Mouse (Mus musculus): ENCODE data around the gene Arg2.
A peak's percentile ranks its signal among the peaks of the same experiment; 100 is the strongest.

Arg2 gene

DNA sequence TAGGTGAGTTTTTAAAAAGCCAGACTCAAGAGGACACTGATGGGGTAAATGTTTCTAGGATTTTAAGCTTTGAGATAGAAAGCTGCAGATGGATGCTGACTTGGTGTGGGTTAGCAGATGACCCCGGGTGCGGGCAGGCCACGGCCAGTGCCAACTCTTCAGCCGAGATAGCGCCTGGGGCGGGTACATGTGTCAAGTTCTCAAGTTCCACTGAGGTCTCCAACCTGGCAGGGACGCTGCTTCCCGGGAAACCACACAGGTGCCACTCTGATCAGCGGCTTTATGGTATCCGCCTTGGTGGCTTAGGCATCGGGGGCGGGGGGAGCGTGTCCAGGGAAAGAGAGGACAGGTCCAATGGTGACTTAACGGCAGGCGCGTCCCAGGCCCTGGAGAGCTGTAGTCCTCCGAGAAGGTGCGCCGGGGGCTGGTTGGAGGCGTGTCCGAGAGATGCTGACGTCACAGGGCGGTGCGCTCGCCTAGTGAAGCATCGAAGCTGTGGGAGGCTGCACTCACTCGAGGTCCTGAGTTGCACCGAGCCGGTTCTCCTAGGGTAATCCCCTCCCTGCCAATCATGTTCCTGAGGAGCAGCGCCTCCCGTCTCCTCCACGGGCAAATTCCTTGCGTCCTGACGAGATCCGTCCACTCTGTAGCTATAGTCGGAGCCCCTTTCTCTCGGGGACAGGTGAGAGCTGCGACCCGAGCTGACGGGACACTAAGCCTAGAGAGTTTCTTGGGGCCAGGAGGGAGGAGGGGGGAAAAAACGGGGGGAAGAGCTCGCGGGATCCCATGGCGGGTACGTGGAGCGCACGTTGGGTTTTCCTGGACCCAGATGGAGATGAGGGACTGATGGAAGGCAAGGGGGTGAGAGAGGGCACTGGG lies at the start of gene Arg2:
Arg2 (plus strand) TSS at position 479 of the 879 bp plus-strand sequence.
- DNase-seq (ENCODE audit: inconsistent ontology term): peak; percentile 63

DNA sequence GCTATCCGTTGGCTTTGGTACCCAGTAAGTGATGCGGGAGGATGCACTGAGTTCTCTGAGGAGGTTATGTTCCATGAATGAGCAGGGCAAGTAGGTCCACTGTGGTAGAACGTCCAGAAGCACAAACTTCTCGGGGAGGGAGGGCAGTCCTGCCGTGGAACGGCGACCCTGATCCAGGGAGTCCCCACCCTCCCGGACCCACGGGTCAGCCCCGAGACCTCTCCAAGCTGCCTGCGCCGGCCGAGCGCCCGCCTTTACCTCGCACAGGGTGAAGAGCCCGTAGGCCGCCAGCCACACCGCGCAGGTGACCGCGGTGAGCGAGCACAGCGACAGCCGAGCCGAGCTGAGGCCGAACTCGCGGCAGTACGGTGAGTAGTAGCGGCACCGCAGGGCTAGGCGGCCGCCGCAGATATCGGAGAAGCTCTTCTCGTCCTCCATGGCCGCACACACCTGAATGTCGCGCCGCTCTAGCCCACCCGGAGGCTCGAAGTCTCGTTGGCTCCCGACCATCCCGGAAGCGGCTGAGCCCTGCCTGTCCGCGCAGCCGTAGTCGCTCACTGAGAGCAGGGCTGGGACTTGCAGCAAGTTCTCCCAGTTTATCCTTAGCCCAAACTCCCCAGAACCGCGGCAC lies 41.3 kb upstream of the Arg2 start, which contains the start of gene Pigh:
Pigh (minus strand) TSS at position 470 of the 631 bp plus-strand sequence.
- peak; percentile 84 for DNase-seq (ENCODE audit: inconsistent ontology term)

DNA sequence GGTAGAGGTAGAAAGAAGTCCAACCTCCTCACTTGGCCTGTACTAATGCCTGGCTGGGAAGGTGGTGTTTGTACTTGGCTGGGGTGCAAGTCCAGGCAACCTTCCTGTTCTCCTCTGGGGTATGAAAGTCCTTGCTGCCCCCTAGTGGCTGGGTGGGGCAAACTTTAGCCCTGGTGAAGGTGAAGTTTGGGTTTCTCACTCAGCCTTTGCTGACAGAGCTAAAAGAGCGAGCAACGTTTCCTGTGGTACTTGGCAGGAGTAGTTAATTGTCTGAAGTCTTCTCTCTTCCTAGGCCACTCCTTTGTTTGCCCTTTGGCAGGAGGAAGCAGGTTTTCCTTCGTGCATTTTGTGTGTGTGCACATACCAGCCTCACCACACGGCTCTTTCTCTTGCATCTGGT lies 38.0 kb upstream of the Arg2 start:
- DNase-seq (ENCODE audit: inconsistent ontology term): peak; percentile 38

DNA sequence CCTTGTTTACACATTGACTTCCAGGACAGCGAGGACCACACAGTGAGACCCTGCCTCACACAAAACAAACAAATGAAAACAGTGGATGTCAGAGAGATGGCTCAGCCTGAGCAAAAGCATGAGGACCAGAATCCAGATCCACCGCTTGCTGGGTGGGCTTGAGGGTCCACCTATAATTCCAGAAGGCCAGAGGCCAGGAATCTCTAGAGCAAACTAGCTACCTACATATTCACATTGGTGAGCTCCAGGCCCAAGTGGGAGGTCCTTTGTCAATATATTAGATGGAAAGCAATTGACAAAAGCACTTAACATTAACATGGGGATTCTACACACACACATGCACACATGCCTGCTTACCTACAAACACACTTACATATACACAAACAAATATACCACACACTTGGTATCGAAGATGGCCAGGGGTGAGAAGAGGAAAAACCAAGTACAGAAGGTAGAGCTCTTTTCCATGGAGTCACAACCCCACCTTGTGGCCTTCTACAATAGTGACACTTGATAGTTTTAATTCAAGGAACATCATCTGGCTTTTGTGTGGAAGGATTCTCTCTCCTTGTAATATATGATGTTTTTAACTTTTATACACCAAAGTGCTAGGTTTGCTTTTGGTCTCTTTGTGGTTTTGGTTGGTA lies 33.3 kb upstream of the Arg2 start:
- peak; percentile 22 for DNase-seq (ENCODE audit: inconsistent ontology term)

DNA sequence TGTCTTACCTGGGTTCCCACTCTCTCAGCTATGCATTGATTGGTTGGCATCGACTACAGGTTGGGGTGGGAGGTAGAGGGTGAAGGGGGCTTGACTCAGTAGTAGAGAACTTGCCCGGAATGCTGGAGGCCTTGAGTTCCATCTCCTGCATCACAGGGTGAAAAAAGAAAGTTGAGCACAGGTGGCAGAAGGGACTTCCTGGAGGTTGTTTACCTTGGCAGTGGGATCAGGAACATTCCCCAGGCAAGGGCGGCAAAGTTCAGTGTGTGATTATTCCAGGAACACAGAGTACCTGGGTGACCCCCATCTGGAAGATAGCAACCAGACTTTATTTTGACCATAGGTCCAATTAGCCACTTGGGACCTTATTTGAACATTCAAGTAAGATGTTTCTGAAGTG lies 26.8 kb upstream of the Arg2 start:
- DNase-seq (ENCODE audit: inconsistent ontology term): no peak

DNA sequence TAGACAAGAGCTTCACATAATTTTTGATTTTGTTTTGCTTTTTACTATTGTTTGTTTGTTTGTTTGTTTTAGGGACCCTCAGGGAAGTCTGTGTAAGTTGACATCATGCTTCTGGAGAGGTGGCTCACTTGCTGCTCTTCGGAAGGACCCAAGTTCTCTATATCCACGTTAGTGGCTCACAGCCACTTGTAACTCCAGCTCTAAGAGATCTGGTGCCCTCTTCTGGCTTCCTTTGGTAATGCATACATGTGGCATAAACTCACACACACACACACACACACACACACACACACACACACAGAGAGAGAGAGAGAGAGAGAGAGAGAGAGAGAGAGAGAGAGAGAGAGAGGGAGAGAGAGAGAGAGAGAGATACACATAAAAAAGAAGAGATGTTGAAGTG lies 26.0 kb upstream of the Arg2 start:
- no peak for DNase-seq (ENCODE audit: inconsistent ontology term)

DNA sequence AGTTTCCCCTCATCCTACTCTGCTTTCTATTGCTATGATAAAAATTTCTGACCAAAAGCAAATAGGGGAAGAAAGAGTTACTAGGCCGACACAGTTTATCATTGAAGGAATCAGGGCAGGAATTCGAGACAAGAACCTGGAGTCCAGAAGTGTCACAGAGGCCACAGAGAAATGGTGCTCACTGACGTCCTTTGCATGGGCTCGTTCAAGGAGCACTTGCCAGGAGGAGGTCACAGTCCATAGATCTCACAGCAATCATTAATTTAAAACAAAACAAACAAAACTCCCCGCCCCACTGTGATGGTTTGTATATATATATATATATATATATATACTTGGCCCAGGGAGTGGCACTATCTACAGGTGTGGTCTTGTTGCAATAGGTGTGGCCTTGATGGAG lies 25.3 kb upstream of the Arg2 start:
- no peak for DNase-seq (ENCODE audit: inconsistent ontology term)

DNA sequence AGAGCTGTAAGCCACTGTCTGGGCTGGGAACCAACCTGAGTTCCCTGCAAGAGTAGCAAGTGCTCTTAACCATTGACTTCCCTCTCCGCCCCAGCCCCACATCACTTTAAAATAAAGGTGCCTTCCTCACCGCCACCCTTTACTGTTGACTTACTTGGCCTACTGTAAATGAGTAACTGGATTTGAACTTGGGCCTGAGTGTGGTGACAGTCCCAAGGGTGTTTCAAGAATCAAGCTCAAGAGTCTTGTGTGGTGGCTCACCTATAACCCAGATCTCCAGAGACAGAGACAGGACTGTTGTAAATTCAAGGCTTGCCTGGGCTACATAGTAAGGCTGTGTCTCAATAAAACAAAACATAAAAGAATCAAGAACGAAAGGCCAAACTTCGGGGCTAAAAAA lies 11.6 kb upstream of the Arg2 start:
- DNase-seq (ENCODE audit: inconsistent ontology term): no peak

DNA sequence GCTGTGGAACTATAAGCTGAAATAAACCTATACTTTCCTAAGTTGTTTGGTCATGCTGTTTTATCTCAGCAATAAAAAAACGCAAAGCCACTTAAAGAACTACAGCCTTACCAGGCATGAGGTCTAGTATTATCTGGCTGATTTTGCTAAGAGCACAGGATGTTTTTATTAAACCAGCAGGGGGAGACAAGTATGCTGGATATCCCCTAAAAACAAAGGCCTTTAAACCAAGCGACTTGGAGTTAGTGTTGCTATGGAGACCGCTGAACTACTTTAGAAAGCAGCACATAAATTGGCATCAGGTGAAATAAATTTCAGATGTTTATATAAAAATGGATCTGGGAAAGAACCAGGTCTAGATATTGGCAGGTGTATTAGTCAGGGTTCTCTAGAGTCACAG lies 7.8 kb upstream of the Arg2 start:
- DNase-seq (ENCODE audit: inconsistent ontology term): no peak

DNA sequence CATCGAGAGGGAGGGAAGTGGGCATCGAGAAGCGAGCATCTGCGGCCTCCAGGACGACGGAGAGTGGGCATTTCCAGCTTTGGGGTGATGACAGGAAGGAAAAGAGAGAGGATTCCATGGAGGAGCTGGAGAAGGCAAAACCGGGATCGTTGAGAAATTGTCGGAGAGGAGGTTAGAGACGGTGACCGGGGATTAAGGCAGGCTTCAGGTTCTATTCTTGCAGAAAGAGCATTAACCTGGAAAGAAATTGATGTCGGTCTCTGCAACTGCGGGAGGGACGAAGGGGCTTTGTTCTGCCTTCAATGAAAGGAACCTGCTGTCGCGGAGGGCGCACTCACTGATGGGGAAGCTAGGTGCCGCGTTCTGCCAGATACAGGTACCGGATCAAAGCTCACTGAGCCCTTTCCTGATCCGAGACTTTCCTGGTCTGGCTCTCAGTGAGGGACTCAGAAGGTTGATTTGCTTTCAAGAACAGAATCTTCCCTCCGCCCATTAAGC lies 650 bp downstream of the Arg2 start:
- DNase-seq (ENCODE audit: inconsistent ontology term): no peak

DNA sequence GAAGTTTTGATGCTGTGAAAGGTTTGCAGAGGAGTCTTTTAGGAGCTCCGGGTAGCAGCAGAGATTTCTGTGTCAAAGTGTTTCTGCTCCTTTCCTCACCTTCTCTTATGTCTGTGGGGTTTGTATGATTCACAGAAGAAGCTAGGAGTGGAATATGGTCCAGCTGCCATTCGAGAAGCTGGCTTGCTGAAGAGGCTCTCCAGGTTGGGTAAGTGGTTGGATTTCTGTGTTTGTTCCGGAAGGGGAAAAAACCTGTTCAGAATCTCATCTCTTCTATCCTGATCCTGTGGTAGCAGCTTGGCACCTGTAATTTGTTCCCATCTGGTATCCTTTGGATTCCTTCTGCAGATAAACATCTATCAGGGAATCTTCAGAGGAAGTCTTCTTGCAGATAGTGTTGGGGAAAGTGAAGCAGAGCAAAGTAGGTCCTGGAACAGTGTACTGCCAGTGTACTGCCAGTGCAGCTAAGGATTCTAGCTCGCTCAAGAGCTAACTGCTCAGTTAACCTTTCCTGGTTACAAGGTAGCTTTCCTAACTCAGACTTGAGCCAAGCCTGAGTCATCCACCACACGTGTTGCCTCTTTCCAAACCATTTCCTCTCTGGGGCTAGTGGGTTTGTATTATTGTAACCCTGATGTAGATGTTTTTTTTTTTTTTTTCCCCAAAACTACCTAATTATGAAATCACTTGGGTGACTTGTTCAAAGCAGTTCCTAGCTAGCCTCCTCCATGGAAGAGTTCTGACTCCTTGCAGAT lies 1.3 kb downstream of the Arg2 start:
- DNase-seq (ENCODE audit: inconsistent ontology term): no peak

DNA sequence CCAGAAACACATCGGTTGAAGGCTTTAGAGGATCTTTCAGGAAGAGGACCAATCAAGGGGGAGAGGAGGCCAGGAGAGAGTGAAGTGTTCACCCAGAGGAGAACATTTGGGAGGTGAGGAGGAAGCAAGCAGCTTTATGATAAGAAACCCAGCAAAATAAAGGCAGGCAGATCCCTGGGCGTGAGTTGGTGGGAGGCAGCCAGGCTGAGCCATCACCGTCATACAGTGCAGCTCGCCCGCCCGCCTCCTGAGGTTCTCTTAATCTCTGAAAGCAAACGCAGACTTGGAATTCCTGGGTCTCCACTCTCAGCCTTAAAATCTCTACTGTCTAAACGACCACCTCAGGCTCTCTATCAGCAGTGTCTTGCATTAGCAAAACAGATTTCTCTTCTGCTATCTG lies 4.1 kb downstream of the Arg2 start:
- DNase-seq (ENCODE audit: inconsistent ontology term): no peak

DNA sequence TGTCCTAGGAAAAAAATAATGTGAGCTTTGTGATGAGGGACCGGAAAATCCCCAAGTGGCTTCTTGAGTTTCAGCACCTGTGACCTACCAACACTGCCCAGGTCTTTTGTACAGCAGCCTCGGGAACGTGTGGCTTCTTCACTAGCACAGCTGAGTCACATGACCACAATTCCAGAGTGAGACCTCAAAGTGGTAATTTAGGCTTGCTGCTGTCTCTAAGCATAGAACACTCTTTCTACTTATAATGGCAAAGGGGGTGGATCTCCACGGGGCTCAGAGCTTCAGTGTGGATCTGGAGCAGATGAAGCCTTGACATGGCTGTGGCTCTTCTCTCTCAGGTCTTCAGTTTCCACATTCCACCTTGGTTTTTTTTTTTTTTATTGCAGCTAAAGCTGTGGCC lies 4.5 kb downstream of the Arg2 start:
- no peak for DNase-seq (ENCODE audit: inconsistent ontology term)

DNA sequence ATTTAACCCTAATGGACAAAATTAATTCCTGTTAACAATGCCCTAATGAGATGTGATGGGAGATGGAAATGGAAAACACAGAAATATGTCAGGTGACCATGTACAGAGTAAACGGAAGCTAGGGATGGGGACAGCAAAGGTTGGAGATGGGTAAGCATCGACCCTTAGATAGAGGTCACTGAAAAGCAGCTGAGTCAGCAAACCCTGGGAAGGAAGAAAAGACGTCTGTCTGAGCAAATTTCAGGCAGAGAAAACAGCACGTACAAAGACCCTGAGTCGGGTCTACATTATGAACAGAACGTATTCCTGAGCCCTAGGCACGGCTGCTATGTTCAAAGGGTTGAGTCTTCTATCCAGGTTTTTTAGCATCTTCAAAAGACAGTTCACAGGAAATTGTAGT lies 6.4 kb downstream of the Arg2 start:
- no peak for DNase-seq (ENCODE audit: inconsistent ontology term)

DNA sequence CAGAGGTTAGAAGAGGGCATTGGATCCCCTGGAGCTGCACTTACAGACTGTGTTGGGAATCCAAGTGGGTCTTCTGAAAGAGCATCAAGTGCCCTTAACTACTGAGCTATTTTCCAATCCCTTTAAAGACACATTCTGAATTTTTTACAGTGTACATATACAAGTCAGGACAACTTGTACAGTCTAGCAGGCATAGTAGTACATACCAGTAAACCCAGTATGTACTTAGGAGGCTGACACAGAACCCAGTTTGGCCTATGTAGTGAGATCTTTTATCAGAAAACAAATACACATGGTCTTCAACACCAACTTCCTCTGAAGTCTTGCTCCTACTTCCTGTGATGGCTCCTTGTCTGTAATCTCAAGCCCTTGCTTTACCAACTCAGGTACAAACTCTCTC lies 8.4 kb downstream of the Arg2 start:
- no peak for DNase-seq (ENCODE audit: inconsistent ontology term)

DNA sequence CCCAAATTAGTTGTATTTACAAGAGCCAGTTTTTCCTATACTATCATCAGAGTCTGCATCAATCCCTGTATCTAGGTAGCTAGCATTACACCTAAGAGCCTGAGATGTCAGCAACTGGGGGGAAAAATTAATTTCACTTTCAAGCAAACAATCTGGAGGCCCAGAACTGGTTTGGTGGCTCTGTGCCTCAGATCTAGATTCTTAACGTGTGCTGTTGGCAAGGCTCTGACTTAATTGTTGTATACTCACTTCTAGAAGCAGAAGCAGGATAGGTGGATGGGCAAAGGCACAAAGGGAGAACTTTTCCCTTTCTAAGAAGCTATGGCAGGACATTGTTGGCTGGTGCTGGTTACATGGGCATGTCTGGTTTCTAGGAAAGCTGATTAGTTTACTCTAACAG lies 8.8 kb downstream of the Arg2 start:
- no peak for DNase-seq (ENCODE audit: inconsistent ontology term)

DNA sequence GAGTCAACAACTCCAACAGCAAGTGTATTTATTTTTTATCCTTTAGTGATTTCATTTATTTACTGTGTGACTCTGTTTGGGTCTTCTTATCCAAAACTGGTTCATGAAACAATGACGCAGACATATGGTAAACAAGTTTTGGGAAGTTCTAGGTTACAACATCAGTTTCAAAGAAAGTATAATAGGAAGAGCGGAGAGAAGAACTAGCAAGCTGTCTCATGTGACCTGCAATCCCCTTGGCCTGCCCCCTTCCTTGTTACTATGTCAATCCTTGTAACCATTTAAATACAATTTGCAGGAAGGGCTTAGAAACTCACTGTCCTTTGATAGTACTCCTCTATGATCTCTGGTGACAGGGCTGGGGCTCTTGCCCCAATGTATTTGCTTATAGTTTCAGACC lies 10.2 kb downstream of the Arg2 start:
- DNase-seq (ENCODE audit: inconsistent ontology term): no peak

DNA sequence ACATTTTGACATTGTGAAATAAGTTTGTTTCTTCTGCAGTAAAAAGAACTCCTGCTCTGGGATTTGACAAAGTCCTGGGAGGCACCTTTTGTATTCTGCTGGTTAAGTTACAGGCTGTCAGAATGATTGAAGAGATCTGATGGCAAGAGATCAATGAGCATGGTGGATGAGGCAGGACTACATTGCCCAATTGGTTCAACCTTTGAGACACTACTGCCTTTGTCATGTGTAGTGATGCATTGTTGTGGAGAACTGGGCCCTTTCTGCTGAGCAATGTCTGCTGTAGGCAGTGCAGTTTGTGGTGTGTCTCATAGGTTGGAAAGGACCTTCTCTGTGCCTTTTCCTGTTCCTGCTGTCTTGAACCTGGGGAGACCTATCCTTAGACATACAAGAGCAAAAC lies 10.8 kb downstream of the Arg2 start:
- DNase-seq (ENCODE audit: inconsistent ontology term): no peak

DNA sequence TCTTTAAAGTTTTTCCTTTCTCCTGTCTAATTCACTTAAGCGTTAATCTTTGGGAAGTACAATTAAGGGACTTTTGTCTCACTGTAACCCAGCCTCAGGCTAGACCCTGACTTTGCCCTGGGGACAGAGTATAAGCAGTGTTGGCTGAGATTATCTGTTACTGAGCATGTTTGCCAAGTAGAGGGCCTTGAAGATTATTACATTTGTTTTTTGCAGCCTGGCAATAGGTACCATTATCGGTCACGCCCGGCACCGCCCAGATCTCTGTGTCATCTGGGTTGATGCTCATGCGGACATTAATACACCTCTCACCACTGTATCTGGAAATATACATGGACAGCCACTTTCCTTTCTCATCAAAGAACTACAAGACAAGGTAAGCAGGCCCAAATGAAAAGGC lies 19.1 kb downstream of the Arg2 start:
- DNase-seq (ENCODE audit: inconsistent ontology term): no peak

DNA sequence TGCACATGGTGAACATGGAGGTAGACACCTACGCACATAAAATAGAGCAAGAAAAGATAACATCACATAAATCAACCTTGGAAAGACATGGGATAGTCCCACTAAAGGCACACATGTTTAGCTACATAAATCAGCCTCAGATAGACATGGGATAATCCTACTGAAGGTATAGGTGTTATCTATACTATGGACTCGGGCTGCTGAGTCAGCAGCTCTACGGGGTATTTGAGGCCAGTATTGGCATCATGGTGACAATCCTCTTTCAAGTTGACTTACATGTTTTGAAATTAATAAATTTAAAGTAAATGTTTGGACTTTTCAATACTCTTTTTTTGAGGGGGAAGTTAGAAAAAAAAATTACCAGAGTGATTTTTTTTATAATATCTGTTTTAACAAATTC lies 32.3 kb downstream of the Arg2 start:
- DNase-seq (ENCODE audit: inconsistent ontology term): no peak

DNA sequence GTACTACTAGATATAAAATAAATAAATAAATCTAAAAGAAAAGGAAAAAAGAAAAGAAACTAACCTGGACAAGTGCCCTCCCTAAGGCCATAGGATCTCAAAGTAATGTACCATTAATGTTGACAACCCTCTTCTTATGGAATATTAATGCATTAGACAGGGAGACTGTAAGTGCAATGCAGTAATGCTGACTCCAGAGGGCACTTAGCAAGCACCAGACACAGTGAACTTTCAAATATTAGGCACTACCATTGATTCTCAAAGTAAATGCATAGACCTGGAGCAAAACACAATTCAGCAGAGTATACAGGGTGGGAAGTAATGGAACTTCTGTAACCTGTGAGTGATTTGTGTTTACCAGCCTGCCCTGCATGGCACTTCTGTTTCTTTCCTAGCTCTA lies 38.6 kb downstream of the Arg2 start:
- no peak for DNase-seq (ENCODE audit: inconsistent ontology term)

DNA sequence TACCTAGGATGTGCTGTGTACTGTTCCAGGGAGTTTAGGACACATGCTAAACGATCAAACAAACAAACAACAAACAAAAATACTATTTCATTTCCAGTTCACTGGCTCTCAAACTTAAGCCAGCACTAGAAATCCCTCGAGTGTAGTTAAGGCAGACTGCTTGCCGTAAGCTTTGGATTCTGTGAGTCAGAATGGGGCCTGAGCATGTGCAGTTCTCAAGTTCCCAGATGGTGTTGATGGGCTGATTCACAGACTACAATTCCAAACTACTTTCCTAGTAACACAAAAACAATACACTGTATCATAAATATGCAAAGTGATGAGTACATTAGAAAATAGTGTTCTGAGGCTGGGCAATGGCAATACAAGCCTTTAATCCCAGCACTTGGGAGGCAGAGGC lies 39.8 kb downstream of the Arg2 start:
- no peak for DNase-seq (ENCODE audit: inconsistent ontology term)

Data from Muller cell, postnatal 12 days (primary cell).